Mouse (Mus musculus) liver, embryonic 11.5 days (tissue): Measurements from ENCODE around the gene Itgb7. TPM values are rescaled to one million over a fixed set of nuclear protein-coding genes. Genes with fewer than 3 reads are reported as not detected.

ENCODE experiments used
- ATAC-seq: fragments of 200-750 bp; cut with Nextera tagmentation; replicated peaks from 2 replicates; pipeline ENCODE4 v1.8.0; 2017; ENCODE audit warnings: moderate number of reproducible peaks, mild to moderate bottlenecking, moderate TSS enrichment, moderate library complexity; ENCODE audit not compliant: low FRiP score
- DNase-seq: peaks from one replicate; pipeline ENCODE4 v3.0.0-alpha.2; 2017; ENCODE audit warnings: low spot score
- H3K27ac ChIP-seq: fragments of 300-500 bp; sonication (generic); 2 replicates; pipeline ENCODE4 v1.5.1; 2014; ENCODE audit warnings: mild to moderate bottlenecking, low read depth, low read length, control low read depth
- H3K27me3 ChIP-seq: fragments of 300-500 bp; sonication (generic); replicated peaks from 2 replicates; pipeline ENCODE4 v1.6.1; 2014; ENCODE audit warnings: low read length, mixed read lengths; ENCODE audit not compliant: control insufficient read depth, insufficient read depth
- H3K36me3 ChIP-seq: fragments of 300-500 bp; sonication (generic); 2 replicates; pipeline ENCODE4 v1.6.1; 2014; ENCODE audit warnings: mild to moderate bottlenecking, low read length, moderate library complexity, mixed read lengths; ENCODE audit not compliant: control insufficient read depth, insufficient read depth
- H3K4me1 ChIP-seq: fragments of 300-500 bp; sonication (generic); replicated peaks from 2 replicates; pipeline ENCODE4 v1.6.1; 2014; ENCODE audit warnings: low read length, mixed read lengths; ENCODE audit not compliant: control insufficient read depth, insufficient read depth
- H3K4me2 ChIP-seq: fragments of 300-500 bp; sonication (generic); 2 replicates; pipeline ENCODE4 v1.6.1; 2014; ENCODE audit warnings: mild to moderate bottlenecking, control low read depth, moderate library complexity
- H3K4me3 ChIP-seq: fragments of 300-500 bp; sonication (generic); 2 replicates; pipeline ENCODE4 v1.5.1; 2014; ENCODE audit warnings: low read depth, low read length, control low read depth
- H3K9ac ChIP-seq: fragments of 300-500 bp; sonication (generic); 2 replicates; pipeline ENCODE4 v1.6.1; 2014; ENCODE audit warnings: low read depth, low read length, control low read depth
- H3K9me3 ChIP-seq: fragments of 300-500 bp; sonication (generic); 2 replicates; pipeline ENCODE4 v1.6.1; 2016; ENCODE audit warnings: low read length, inconsistent platforms, mixed read lengths; ENCODE audit not compliant: control insufficient read depth
- WGBS: fragments of 180-500 bp; shearing (Covaris S2); extraction: QIAGEN DNeasy Blood & Tissue Kit; methylation state at CpG from one replicate; pipeline ENCODE4 v1.1.7; 2014; 5-methylcytosine and 5-hydroxymethylcytosine counted together
- polyA plus RNA-seq: library from polyadenylated mRNA; unstranded; fragments of >200 nt; fragmentation: Nextera tagmentation; extraction: Ambion mirVana; gene quantifications from 2 replicates; pipeline ENCODE4 v1.2.1, GENCODE M21; 2014

Gene Itgb7
- polyA plus RNA-seq, 1 experiment from 2014 or later = 3.9 TPM

GRCm38 (mm10) chr15:102209114-102209513, 22.6 kb downstream of the Itgb7 start:
- 90% methylated on average over 8 of the region's 8 CpGs for WGBS
- H3K4me3 ChIP-seq = no peak overlapping the region
- H3K4me1 ChIP-seq = peaks cover 26% of the 10 kb centered on the region
- no peak for DNase-seq
- H3K4me2 ChIP-seq = no peak overlapping the region
- no peak overlapping the region for H3K27ac ChIP-seq
- no peaks in the 10 kb centered on the region for H3K27me3 ChIP-seq
- H3K9ac ChIP-seq = no peak overlapping the region
- H3K36me3 ChIP-seq = peaks cover 43% of the 10 kb centered on the region
- H3K9me3 ChIP-seq = no peaks in the 10 kb centered on the region
- no peak for ATAC-seq

GRCm38 (mm10) chr15:102208092-102208561, 23.6 kb downstream of the Itgb7 start:
- DNase-seq (no peak), ATAC-seq (no peak)
- no peak overlapping the region for H3K4me3 ChIP-seq
- peaks cover 35% of the 10 kb centered on the region for H3K36me3 ChIP-seq
- H3K9me3 ChIP-seq = no peaks in the 10 kb centered on the region
- no peak overlapping the region for H3K27ac ChIP-seq
- no peak overlapping the region for H3K4me2 ChIP-seq
- no peak overlapping the region for H3K9ac ChIP-seq
- peaks cover 26% of the 10 kb centered on the region for H3K4me1 ChIP-seq
- 57% methylated on average over 9 of the region's 9 CpGs for WGBS
- no peaks in the 10 kb centered on the region for H3K27me3 ChIP-seq

GRCm38 (mm10) chr15:102207351-102207750, 24.4 kb downstream of the Itgb7 start:
- Histone ChIP-seq H3K4me2 (no peak overlapping the region), H3K36me3 (peaks cover 27% of the 10 kb centered on the region)
- ATAC-seq = no peak

GRCm38 (mm10) chr15:102205779-102206178, 26.0 kb downstream of the Itgb7 start:
- 0 out of 2 replicates have a peak overlapping the region, but pooled peaks have one; percentile 11 for H3K4me3 ChIP-seq
- WGBS = 82% methylated on average over 8 of the region's 8 CpGs
- H3K9ac ChIP-seq = no peak overlapping the region
- DNase-seq (no peak), ATAC-seq (no peak)
- H3K27me3 ChIP-seq = no peaks in the 10 kb centered on the region
- H3K4me1 ChIP-seq = peaks cover 33% of the 10 kb centered on the region
- H3K4me2 ChIP-seq = peak overlapping the region; percentile 75
- no peak overlapping the region for H3K27ac ChIP-seq
- no peaks in the 10 kb centered on the region for H3K9me3 ChIP-seq
- H3K36me3 ChIP-seq = peaks cover 23% of the 10 kb centered on the region

More at GRCm38 (mm10) chr15:102207351-102207750, 24.4 kb downstream of the Itgb7 start:
- Histone ChIP-seq H3K4me3 (no peak overlapping the region), H3K27ac (no peak overlapping the region), H3K9ac (no peak overlapping the region), H3K27me3 (no peaks in the 10 kb centered on the region), H3K9me3 (no peaks in the 10 kb centered on the region), H3K4me1 (peaks cover 32% of the 10 kb centered on the region)
- 81% methylated on average over 3 of the region's 3 CpGs for WGBS
- no peak for DNase-seq

- H3K4me2 ChIP-seq = peak within 1 kb of the TSS; percentile 75
- H3K9ac ChIP-seq = peak within 1 kb of the TSS; percentile 98
- peak within 1 kb of the TSS; percentile 92 for H3K4me3 ChIP-seq
- ATAC-seq (no peak), DNase-seq (no peak)
- no peaks in the 10 kb centered on the region for H3K9me3 ChIP-seq
- H3K4me1 ChIP-seq = peaks cover 33% of the 10 kb centered on the region
- H3K27me3 ChIP-seq = no peaks in the 10 kb centered on the region
- peaks cover 21% of the 10 kb centered on the region for H3K36me3 ChIP-seq
- peak within 1 kb of the TSS; percentile 99 for H3K27ac ChIP-seq
- 69% methylated on average over 19 of the region's 19 CpGs for WGBS
Measured at GRCm38 (mm10) chr15:102204674-102205505, 26.9 kb downstream of the Itgb7 start, which contains the start of gene Csad. Csad (minus strand) TSS chr15:102204724.

- Histone ChIP-seq H3K27ac (peak overlapping the region; percentile 99), H3K27me3 (no peaks in the 10 kb centered on the region), H3K36me3 (peaks cover 13% of the 10 kb centered on the region), H3K4me2 (peak overlapping the region; percentile 75), H3K9me3 (no peaks in the 10 kb centered on the region), H3K9ac (peak overlapping the region; percentile 98), H3K4me3 (peak overlapping the region; percentile 92), H3K4me1 (peaks cover 36% of the 10 kb centered on the region)
- peak; percentile 51 for ATAC-seq
- 0% methylated on average over 31 of the region's 72 CpGs for WGBS
- DNase-seq = peak; percentile 75
Measured at GRCm38 (mm10) chr15:102203835-102204381, 27.8 kb downstream of the Itgb7 start.

- Histone ChIP-seq H3K27ac (peak within 1 kb of the TSS; percentile 99), H3K4me2 (peak within 1 kb of the TSS; percentile 75), H3K4me1 (peaks cover 35% of the 10 kb centered on the region), H3K27me3 (no peaks in the 10 kb centered on the region), H3K9ac (peak within 1 kb of the TSS; percentile 98), H3K36me3 (peaks cover 8% of the 10 kb centered on the region; the same call in 1 of the 2 replicates), H3K4me3 (peak within 1 kb of the TSS; percentile 92), H3K9me3 (no peaks in the 10 kb centered on the region)
- WGBS = 1% methylated on average over 57 of the region's 68 CpGs
- DNase-seq (peak; percentile 95), ATAC-seq (peak; percentile 97)
Measured at GRCm38 (mm10) chr15:102202971-102203834, 28.5 kb downstream of the Itgb7 start, which contains the start of gene Zfp740. Zfp740 (plus strand) TSS chr15:102203249.

- no peaks in the 10 kb centered on the region for H3K27me3 ChIP-seq
- 68% methylated on average over 4 of the region's 4 CpGs for WGBS
Measured at GRCm38 (mm10) chr15:102198841-102199240, 32.9 kb downstream of the Itgb7 start.

More at GRCm38 (mm10) chr15:102198841-102199240, 32.9 kb downstream of the Itgb7 start:
- ATAC-seq (no peak), DNase-seq (no peak)
- H3K4me3 ChIP-seq = no peak overlapping the region
- no peak overlapping the region for H3K4me2 ChIP-seq
- no peaks in the 10 kb centered on the region for H3K9me3 ChIP-seq
- H3K9ac ChIP-seq = no peak overlapping the region
- H3K4me1 ChIP-seq = peaks cover 9% of the 10 kb centered on the region
- H3K36me3 ChIP-seq = no peaks in the 10 kb centered on the region
- peak overlapping the region; percentile 64 for H3K27ac ChIP-seq
